Mouse (Mus musculus) granulocyte monocyte progenitor cell, adult 5-6 weeks (primary cell): ENCODE measurements around the gene Aimp2. TPM values are rescaled to one million over a fixed set of nuclear protein-coding genes. Genes with fewer than 3 reads are reported as not detected.

Source experiments
- ATAC-seq: replicated peaks from 2 replicates; pipeline ENCODE4 v1.8.0; 2016; ENCODE audit warnings: mild to moderate bottlenecking, moderate TSS enrichment, inconsistent platforms; ENCODE audit not compliant: poor library complexity, severe bottlenecking
- total RNA-seq, 2 experiments: library from RNA; stranded (forward) in 1 of 2; stranded (reverse) in 1 of 2; fragments of 200-712, 200-1000 nt in 1 of 2; fragments of >200 nt in 1 of 2; fragmentation: Nextera tagmentation in 1 of 2; gene quantifications; 2 replicates each; pipeline ENCODE4 v1.2.3; 2014 to 2017

Aimp2 gene
- total RNA-seq, 2 experiments from 2014 or later: 30.0 to 115 TPM

DNA sequence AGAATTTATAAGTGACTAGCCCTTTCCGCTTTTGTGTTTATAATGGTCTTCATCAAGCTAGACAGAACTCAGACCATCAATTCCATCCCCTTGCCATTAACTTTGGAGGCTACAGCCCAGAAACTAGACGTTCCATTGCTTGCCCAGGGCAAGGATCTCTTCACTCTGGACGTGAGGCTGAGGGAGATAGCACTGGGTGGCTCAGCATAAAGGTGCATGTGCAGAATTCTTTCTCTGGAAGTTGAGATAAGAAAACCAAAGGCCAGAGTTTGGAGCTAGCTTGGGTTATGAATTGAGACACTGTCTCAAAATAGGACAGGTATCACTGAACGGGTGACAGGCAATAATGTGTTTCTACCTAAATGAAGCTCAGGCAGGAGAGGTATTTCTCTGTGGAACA is 5.8 kb downstream of the Aimp2 start:
- no peak for ATAC-seq

DNA sequence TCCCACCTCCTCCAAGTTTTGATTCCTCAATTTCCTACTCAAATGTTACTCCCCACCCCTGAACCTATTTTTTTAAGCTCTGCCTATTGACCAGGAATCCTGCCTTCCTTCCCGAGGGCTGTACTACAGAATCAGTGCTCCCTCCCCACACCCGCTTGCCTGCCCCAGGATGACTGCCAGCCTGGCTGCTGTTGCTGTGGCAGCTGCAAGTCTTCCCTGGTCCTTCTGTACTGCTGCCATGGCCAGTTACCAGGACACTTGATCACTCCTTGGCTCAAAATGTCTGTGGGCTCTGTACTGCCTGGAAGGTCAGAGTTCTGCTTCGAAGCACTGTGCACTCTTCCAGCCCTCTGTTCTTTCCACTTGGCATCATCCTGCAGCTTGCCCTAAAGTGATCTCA is 7.5 kb downstream of the Aimp2 start:
- ATAC-seq: no peak

GRCm38 (mm10) chr5:143897635-143898330 is 11.9 kb downstream of the Aimp2 start, which contains the start of gene Ankrd61:
Gene Ankrd61, minus strand, starts transcription at chr5:143897685.
- no peak for ATAC-seq

DNA sequence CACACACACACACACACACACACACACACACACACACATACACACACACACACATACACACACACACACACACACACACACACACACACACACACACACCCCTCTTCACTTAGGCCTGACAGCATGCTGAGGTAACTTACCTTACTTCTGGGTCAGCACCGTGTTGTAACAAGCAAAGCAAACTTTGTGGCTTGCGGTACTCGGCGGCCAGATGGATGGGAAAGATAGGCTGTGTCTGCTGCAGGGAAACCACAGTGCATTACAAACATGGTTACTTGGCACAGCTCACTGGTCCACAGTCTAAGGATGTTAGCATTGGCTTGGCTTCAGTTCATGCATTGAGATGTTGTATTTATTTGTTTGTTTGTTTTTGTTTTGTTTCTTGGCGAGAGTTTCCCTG is 16.3 kb downstream of the Aimp2 start:
- ATAC-seq: peak; percentile 89

DNA sequence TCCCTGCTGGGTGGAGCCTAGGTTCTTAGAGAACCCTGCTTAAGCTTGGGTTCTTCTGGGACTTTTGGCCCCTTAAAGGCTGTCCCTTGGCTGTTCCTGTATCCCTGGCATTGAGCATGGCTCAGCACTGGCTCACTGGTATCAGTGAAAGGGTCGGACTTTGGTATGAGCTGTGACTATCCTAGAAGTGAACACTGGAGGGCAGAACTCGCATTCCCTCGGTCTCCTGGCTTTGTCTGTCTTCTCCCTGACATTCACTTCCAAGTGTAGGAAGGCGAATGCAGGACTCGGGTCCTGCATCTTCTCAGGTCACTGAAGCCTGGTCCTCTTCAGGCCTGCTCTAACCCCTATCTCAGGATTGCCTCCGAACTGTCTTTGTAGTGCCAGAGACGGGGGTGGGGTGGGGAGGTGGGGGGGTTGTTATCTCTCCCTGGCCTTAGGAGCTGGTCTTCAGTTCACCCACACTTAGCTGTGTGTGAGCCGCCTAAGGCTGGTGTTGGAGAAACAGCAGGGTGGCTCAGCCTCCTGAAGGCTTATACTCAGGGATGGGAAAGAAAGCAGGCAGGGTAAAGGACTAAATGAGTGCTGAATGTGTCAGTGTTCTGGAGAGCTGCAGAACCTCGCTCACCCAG is 17.3 kb downstream of the Aimp2 start:
- ATAC-seq: no peak

DNA sequence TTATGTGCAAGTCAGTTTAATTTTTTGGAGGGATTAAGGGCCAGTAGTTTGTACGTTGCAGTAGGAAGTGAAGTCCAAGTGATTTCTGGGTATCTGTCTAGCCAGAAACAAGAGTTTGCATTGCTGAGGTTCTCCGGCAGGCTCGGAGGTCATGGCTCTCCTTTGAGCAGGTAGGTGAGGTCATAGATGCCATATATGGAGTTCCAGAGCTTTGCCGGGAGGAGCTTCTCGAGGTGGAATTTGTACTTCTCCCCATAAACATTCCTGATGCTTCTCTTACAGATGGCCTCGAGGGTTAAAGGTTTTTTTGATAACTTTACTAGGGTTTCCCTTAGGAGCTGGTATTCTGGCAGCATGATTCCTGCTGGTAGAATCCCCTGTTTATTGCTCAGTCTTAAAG is 18.9 kb downstream of the Aimp2 start:
- no peak for ATAC-seq

DNA sequence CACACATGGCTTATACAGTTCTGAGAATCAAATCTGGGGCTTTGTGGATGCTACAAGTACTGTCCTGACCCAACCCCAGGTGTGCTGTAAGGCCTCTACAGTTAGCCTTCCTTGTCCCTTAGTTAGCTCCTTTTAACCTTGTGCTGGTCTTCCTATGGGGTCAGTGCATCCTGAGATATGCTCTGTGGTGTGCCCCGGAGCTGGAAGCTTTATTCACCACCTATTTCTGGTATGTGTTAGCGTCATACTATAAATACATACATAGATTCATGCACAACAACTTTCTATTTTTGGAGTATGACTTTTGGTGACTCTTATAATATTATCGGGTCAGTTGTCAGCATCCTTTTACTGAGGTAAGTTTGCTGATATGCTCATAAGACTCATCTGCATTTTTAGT is 24.4 kb downstream of the Aimp2 start:
- no peak for ATAC-seq

- no peak for ATAC-seq
These were observed 35.1 kb downstream of the Aimp2 start for GRCm38 (mm10) chr5:143874571-143874970.

DNA sequence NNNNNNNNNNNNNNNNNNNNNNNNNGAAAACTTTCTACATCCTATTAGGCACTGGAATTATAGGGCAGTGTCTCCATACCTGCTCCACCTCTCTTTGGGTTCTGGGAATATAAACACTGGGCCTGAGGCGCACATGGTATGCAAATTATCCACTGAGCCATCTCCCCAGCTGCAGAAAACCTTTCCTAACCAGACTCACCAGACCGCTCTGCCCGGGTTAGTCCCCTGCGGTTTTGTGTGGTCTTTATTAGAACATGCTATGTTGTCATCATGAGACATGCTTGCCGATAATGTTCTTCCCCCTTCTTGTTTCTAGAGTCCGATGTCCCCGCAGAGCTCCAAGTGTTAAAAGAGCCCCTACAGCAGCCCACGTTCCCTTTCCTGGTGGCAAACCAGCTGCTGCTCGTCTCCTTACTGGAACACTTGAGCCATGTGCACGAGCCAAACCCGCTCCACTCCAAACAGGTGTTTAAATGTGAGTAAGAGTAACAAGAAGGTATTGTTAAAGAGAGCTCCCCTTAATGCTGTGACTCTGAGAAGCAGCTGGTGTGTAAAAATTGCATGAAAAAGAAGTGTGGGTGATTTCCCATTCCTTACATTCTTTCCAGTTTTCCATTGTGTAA is 38.0 kb downstream of the Aimp2 start:
- ATAC-seq: no peak

Other genes with a start within 250 kb of the Aimp2 start
- gene Usp42, start 177.6 kb downstream of the Aimp2 start, total RNA-seq (2014; fragmentation: Nextera tagmentation): 15.4 and 19.0 TPM in 2 replicates
- gene Usp42, start 177.6 kb downstream of the Aimp2 start, total RNA-seq (2017): 10.4 and 13.4 TPM in 2 replicates
- gene Eif2ak1, start 92.1 kb downstream of the Aimp2 start, total RNA-seq (2014; fragmentation: Nextera tagmentation): 28.4 and 29.7 TPM in 2 replicates
- 35.6 and 36.3 TPM in 2 replicates for gene Eif2ak1, start 92.1 kb downstream of the Aimp2 start, total RNA-seq (2017)
- gene Ankrd61, start 12.2 kb downstream of the Aimp2 start, total RNA-seq (2014; fragmentation: Nextera tagmentation): not detected in 2 replicates
- not detected in 2 replicates for gene Ankrd61, start 12.2 kb downstream of the Aimp2 start, total RNA-seq (2017)
- 21.7 and 33.0 TPM in 2 replicates for gene Pms2, start 117 bp upstream of the Aimp2 start, total RNA-seq (2014; fragmentation: Nextera tagmentation)
- 35.4 and 42.6 TPM in 2 replicates for gene Pms2, start 117 bp upstream of the Aimp2 start, total RNA-seq (2017)
- gene Gm42421, start 18.3 kb upstream of the Aimp2 start, total RNA-seq (2014; fragmentation: Nextera tagmentation): not detected in 2 replicates
- 1.0 TPM in 1 of 2 replicates, not detected in the other for gene Gm42421, start 18.3 kb upstream of the Aimp2 start, total RNA-seq (2017)
- gene Rsph10b, start 23.2 kb upstream of the Aimp2 start, total RNA-seq (2014; fragmentation: Nextera tagmentation): 0.92 TPM in 1 of 2 replicates, not detected in the other
- gene Rsph10b, start 23.2 kb upstream of the Aimp2 start, total RNA-seq (2017): not detected in 2 replicates
- gene Ccz1, start 105.0 kb upstream of the Aimp2 start, total RNA-seq (2014; fragmentation: Nextera tagmentation): 99.9 and 103 TPM in 2 replicates
- 121 and 139 TPM in 2 replicates for gene Ccz1, start 105.0 kb upstream of the Aimp2 start, total RNA-seq (2017)
- not detected in 2 replicates for gene Ocm, start 116.8 kb upstream of the Aimp2 start, total RNA-seq (2014; fragmentation: Nextera tagmentation)
- gene Ocm, start 116.8 kb upstream of the Aimp2 start, total RNA-seq (2017): not detected in 2 replicates
- 7.2 and 7.3 TPM in 2 replicates for gene Lmtk2, start 190.6 kb upstream of the Aimp2 start, total RNA-seq (2014; fragmentation: Nextera tagmentation)
- 6.5 and 7.2 TPM in 2 replicates for gene Lmtk2, start 190.6 kb upstream of the Aimp2 start, total RNA-seq (2017)